Mouse (Mus musculus) embryonic facial prominence, embryonic 13.5 days (tissue): Measurements from ENCODE around the gene Aasdh. TPM values are rescaled to one million over a fixed set of nuclear protein-coding genes. Genes with fewer than 3 reads are reported as not detected.

Source experiments
- ATAC-seq: fragments of 200-750 bp; cut with Nextera tagmentation; 2 replicates; pipeline ENCODE4 v1.8.0; 2017; ENCODE audit warnings: low read depth; ENCODE audit not compliant: insufficient number of reproducible peaks, insufficient read depth, low FRiP score, low TSS enrichment
- H3K27ac ChIP-seq: fragments of 300-500 bp; sonication (generic); 2 replicates; pipeline ENCODE4 v1.5.1; 2015; ENCODE audit warnings: moderate library complexity, mild to moderate bottlenecking, inconsistent platforms
- H3K27me3 ChIP-seq: fragments of 300-500 bp; sonication (generic); 2 replicates; pipeline ENCODE4 v1.6.1; 2015; ENCODE audit warnings: mild to moderate bottlenecking, inconsistent platforms
- H3K36me3 ChIP-seq: fragments of 300-500 bp; sonication (generic); 2 replicates; pipeline ENCODE4 v1.6.1; 2015; ENCODE audit warnings: mild to moderate bottlenecking, inconsistent platforms
- H3K4me1 ChIP-seq: fragments of 300-500 bp; sonication (generic); 2 replicates; pipeline ENCODE4 v1.6.1; 2015; ENCODE audit warnings: inconsistent platforms
- H3K4me2 ChIP-seq: fragments of 300-500 bp; sonication (generic); 2 replicates; pipeline ENCODE4 v1.6.1; 2015; ENCODE audit warnings: moderate library complexity, mild to moderate bottlenecking, inconsistent platforms
- H3K4me3 ChIP-seq: fragments of 300-500 bp; sonication (generic); 2 replicates; pipeline ENCODE4 v1.5.1; 2015; ENCODE audit warnings: mild to moderate bottlenecking, inconsistent platforms
- H3K9ac ChIP-seq: fragments of 300-500 bp; sonication (generic); 2 replicates; pipeline ENCODE4 v1.6.1; 2015; ENCODE audit warnings: mild to moderate bottlenecking, inconsistent platforms
- H3K9me3 ChIP-seq: fragments of 300-500 bp; sonication (generic); 2 replicates; pipeline ENCODE4 v1.6.1; 2016; ENCODE audit warnings: inconsistent platforms
- WGBS: fragments of 180-500 bp; shearing (Covaris S2); methylation state at CpG from one replicate; pipeline ENCODE4 v1.1.7; 2015; ENCODE audit warnings: mixed read lengths; 5-methylcytosine and 5-hydroxymethylcytosine counted together
- polyA plus RNA-seq: library from polyadenylated mRNA; unstranded; fragments of >200 nt; fragmentation: Nextera tagmentation; extraction: Ambion mirVana; gene quantifications from 2 replicates; pipeline ENCODE4 v1.2.1, GENCODE M21; 2015

Gene Aasdh
- polyA plus RNA-seq: 21.4 and 26.0 TPM in 2 replicates

DNA sequence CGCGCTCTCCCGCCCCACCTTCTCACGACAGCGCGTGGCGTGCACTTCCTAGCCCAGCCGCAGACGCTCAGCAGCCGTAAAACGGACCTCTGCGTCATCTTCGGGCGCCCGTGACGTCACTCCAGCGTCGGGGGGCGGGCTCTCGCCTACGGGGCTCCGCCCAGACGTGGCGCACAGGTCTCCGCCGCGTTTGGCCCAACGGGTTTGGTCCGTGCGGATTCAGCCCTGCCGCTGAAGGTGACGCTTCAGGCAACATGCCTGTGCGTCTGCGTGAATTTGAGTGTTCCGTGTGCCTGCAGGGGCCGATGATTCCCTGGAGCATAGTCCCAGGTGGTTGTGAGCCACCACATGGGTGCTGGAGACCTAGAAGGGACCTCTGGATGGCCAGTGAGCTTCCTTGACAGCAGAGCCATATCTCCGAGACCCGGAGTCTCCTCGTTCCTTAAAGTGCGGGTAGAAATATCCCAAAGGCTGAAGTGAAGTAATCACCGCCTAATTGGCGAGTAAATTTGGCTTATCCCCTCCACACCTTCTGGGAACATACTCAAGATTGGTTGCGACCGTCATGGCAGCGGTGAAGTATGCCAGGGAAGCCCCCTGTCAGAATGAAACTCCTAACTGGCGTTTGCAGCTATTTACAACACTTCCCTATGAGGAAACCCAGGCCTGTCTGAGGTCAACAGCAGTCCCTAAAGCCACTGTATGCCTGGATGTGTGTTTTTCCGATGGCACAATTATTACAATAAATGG is at the start of gene Aasdh:
Gene Aasdh (minus strand): TSS at position 110 of the 750 bp plus-strand sequence.
- H3K4me1 ChIP-seq: peaks cover 18% of the 10 kb centered on the region
- H3K9ac ChIP-seq: peak within 1 kb of the TSS; percentile 84
- no peaks in the 10 kb centered on the region for H3K9me3 ChIP-seq
- H3K4me3 ChIP-seq: peak within 1 kb of the TSS; percentile 66
- no peaks in the 10 kb centered on the region for H3K27me3 ChIP-seq
- 1% methylated on average over 47 of the region's 47 CpGs for WGBS
- peak; percentile 98 for ATAC-seq
- peak within 1 kb of the TSS; percentile 78 for H3K27ac ChIP-seq
- peak within 1 kb of the TSS; percentile 68 for H3K4me2 ChIP-seq
- 0 out of 2 replicates have a peak, but pooled peaks cover 4% of the 10 kb centered on the region for H3K36me3 ChIP-seq

- H3K4me3 ChIP-seq: no peak overlapping the region
- no peaks in the 10 kb centered on the region for H3K27me3 ChIP-seq
- no peak overlapping the region for H3K27ac ChIP-seq
- WGBS: 84% methylated on average over 6 of the region's 6 CpGs
- H3K9ac ChIP-seq: no peak overlapping the region
- no peak overlapping the region for H3K4me2 ChIP-seq
- peaks cover 30% of the 10 kb centered on the region for H3K4me1 ChIP-seq
- ATAC-seq: no peak
- no peaks in the 10 kb centered on the region for H3K9me3 ChIP-seq
- peaks cover 46% of the 10 kb centered on the region for H3K36me3 ChIP-seq
These were observed 49.1 kb upstream of the Aasdh start for GRCm38 (mm10) chr5:76954271-76954900.

DNA sequence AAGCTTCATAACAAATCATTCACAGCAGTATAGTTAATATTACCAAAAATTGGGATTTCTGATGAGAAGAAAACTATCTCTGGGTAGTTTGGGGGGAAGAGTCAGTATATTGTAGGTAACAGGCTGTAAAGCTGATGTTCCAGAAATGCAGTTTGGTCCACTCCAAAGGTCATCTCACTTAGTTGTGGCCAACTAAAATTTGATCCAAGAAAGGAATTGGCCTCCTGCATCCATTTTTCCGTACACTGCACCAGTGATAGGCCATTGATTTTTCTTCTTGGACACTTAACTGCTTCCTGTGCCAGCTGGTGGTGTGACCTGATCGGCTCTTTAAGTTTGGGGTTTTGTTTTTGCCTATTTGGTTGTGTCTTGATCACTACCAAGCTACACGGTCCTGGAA is 48.5 kb upstream of the Aasdh start:
- Histone ChIP-seq H3K9me3 (no peaks in the 10 kb centered on the region), H3K4me3 (no peak overlapping the region), H3K4me2 (no peak overlapping the region), H3K27me3 (no peaks in the 10 kb centered on the region), H3K4me1 (peaks cover 32% of the 10 kb centered on the region), H3K27ac (no peak overlapping the region), H3K36me3 (peaks cover 42% of the 10 kb centered on the region), H3K9ac (no peak overlapping the region)
- 79% methylated on average over 3 of the region's 3 CpGs for WGBS
- no peak for ATAC-seq

DNA sequence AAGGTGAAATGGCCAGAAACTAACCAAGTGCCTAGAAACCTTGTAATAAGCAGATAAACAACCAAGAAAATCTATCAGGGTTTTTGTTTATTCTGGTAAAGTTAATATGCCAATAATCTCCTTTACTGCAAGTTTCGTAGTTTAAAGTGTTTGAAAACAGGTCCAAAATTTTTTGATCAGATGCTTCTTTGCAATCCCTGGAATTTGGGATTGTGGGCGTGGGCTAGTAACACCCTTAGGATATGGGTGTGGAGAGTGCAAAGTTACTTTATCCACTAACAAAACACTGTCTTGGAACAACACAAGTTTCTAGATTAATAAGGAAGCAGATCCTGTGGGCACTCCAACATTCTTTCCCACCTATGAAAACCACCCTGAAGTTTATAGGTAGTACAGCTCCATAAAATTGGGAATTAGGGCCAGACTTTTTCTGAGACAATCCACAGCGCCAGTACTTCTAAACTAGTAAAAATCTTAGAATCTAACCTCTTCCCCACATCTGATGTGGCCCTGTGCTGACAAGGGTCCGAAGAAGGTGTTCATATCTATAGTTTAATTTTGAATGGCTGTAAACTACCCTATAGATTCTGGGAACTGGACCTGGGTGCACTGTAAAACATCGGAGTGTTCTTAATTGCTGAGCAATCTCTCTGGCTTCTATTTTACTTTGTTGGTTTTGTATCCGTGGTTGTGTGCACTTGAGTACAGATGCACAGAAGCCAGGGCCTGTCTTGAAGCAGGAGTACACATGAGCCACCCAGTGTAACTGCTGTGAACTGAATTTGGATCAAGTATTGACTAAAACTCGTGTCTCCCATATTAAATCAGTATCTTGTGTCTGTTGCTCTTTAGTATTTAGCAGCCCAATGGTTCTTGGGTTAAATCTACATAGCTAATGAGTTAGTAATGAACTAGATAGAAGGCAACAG is 47.1 kb upstream of the Aasdh start:
- peak overlapping the region; percentile 82 for H3K4me2 ChIP-seq
- peaks cover 28% of the 10 kb centered on the region for H3K36me3 ChIP-seq
- H3K27me3 ChIP-seq: no peaks in the 10 kb centered on the region
- peak overlapping the region; percentile 84 for H3K9ac ChIP-seq
- H3K4me3 ChIP-seq: peak overlapping the region; percentile 85
- peaks cover 32% of the 10 kb centered on the region for H3K4me1 ChIP-seq
- peak overlapping the region; percentile 87 for H3K27ac ChIP-seq
- WGBS: 9% methylated on average over 7 of the region's 7 CpGs
- no peak for ATAC-seq
- no peaks in the 10 kb centered on the region for H3K9me3 ChIP-seq

DNA sequence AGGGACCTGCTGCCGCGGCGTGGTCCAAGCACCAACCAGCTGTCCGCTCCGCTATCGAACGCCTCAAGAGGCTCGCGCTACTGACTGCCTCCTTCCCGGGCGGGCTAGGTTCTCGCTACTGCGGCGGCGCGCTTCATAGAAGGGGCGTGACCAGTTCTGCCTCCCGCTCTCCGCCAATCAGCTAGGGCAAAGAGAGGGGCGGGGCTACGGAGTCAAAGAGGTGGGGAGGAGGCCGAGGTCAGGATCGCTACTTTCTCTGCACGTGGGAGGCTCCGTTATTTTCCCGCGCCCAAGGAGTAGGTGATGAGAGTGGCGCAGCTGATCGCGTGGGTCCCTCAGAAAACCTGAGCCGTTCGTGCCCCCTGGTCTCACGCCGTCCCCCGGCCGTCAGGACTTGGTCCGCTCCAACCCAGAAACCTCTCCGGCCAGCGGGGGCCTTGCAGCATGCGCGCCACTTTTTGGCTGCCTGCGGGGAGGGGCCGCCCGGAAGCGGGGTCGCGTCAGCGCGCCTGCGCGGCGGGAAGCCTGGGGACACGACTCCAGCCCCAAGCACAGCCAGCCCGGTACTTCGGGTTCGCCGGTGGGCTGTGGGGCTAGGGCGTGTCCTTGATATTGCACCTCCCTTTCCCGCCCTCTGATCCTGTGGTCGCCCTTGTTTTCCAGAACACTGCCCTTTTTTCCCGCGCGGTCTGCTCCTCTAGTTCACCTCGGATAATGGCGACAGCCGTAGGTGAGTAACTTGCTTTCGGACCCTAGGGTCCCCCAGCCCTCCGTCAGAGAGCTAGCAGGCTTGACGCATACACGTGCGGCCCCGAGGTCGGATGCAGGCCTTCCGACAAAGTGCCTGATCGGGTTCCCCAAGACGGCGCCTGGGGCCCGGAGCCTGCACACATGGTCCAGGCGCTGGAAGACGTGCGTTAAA is 46.1 kb upstream of the Aasdh start, which contains the start of the genes Paics and Ppat:
Gene Paics (plus strand): TSS at position 202 of the 922 bp plus-strand sequence.
Gene Ppat (minus strand): TSS at position 473 of the 922 bp plus-strand sequence.
- Histone ChIP-seq H3K4me2 (peak within 1 kb of the TSS; percentile 82), H3K36me3 (peaks cover 23% of the 10 kb centered on the region), H3K4me3 (peak within 1 kb of the TSS; percentile 85), H3K27ac (peak within 1 kb of the TSS; percentile 87), H3K27me3 (no peaks in the 10 kb centered on the region), H3K4me1 (peaks cover 35% of the 10 kb centered on the region), H3K9ac (peak within 1 kb of the TSS; percentile 84), H3K9me3 (no peaks in the 10 kb centered on the region)
- under 1% methylated on average over 81 of the region's 81 CpGs for WGBS
- ATAC-seq: peak; percentile 98

DNA sequence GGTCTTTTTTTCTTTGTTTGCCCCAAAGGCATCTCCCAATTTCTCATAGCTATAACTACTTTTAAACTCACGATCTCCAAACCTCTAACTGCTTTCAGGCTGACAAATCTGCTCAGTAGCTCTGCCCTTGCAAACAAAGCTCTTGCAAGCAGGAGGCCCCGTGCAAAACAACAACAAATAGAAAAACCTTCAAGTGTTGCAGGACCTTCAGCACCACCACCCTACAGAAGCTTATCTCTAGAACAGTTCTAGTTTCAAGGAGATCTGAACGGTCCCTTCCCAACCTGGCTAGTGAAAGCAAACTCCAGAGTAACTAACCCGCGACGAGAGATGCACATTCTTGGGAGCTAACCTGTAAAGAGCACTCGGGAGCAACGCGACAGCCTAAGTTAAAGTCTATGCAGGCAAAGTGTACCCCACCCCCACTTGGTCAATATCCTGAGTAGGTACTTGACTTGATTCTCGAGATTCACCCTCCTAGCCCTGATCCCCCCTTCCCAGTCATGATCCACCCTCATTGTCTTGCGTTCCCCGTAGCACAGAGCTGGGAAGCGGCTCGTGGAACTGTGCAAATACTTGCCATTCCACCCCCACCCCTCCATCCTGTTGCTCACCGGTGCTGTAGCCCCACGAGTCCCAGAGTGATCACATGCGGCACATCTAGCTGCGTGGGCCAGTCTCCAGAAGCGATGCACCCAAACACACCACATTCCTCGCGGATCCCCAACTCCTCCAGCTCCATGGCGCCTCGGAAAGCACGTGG is 45.2 kb upstream of the Aasdh start:
- under 1% methylated on average over 24 of the region's 24 CpGs for WGBS
- Histone ChIP-seq H3K9me3 (no peaks in the 10 kb centered on the region), H3K27ac (peak overlapping the region; percentile 87), H3K36me3 (peaks cover 19% of the 10 kb centered on the region; the same call in 1 of the 2 replicates), H3K4me1 (peaks cover 39% of the 10 kb centered on the region), H3K4me3 (peak overlapping the region; percentile 85), H3K4me2 (peak overlapping the region; percentile 82), H3K27me3 (no peaks in the 10 kb centered on the region), H3K9ac (peak overlapping the region; percentile 84)
- peak; percentile 16 for ATAC-seq

GRCm38 (mm10) chr5:76947758-76948157 is 42.4 kb upstream of the Aasdh start:
- Histone ChIP-seq H3K9ac (no peak overlapping the region), H3K4me1 (peaks cover 21% of the 10 kb centered on the region), H3K27me3 (no peaks in the 10 kb centered on the region), H3K4me2 (no peak overlapping the region), H3K36me3 (peaks cover 9% of the 10 kb centered on the region; the same call in 1 of the 2 replicates), H3K9me3 (no peaks in the 10 kb centered on the region), H3K27ac (no peak overlapping the region), H3K4me3 (no peak overlapping the region)
- no peak for ATAC-seq
- 96% methylated on average over 4 of the region's 4 CpGs for WGBS

DNA sequence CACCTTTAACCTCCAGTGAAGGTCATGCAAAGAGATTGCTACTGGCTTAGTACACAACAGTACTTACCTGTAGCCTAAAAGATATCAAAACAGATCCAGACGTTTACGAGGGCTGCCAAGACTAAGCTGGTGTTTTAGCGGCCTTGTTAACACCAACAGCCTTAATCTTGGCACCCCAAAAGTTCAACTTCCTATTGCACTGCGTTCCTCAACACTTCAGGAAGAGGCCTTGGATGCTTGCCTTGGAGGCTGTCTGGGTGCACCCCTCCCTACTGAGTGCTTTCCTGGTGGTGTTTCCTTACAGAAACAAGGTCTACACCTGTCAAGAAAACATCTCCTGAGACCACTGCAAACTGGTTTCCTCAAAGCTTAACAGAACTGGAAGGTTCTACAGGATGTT is 41.8 kb upstream of the Aasdh start:
- 87% methylated on average over 4 of the region's 4 CpGs for WGBS
- H3K4me1 ChIP-seq: peaks cover 15% of the 10 kb centered on the region
- H3K36me3 ChIP-seq: peaks cover 9% of the 10 kb centered on the region; the same call in 1 of the 2 replicates
- no peak for ATAC-seq
- no peaks in the 10 kb centered on the region for H3K27me3 ChIP-seq
- no peak overlapping the region for H3K4me3 ChIP-seq
- H3K9me3 ChIP-seq: no peaks in the 10 kb centered on the region
- H3K27ac ChIP-seq: no peak overlapping the region
- H3K4me2 ChIP-seq: no peak overlapping the region
- no peak overlapping the region for H3K9ac ChIP-seq

- 60% methylated on average over 2 of the region's 2 CpGs for WGBS
- Histone ChIP-seq H3K27ac (no peak overlapping the region), H3K9ac (no peak overlapping the region), H3K4me2 (no peak overlapping the region), H3K27me3 (no peaks in the 10 kb centered on the region), H3K4me3 (no peak overlapping the region), H3K9me3 (no peaks in the 10 kb centered on the region), H3K4me1 (peaks cover 15% of the 10 kb centered on the region), H3K36me3 (peaks cover 11% of the 10 kb centered on the region; the same call in 1 of the 2 replicates)
- ATAC-seq: no peak
These were observed 40.3 kb upstream of the Aasdh start for GRCm38 (mm10) chr5:76945678-76946033.
